Mouse (Mus musculus): ENCODE data around the gene Cmip.

DNA sequence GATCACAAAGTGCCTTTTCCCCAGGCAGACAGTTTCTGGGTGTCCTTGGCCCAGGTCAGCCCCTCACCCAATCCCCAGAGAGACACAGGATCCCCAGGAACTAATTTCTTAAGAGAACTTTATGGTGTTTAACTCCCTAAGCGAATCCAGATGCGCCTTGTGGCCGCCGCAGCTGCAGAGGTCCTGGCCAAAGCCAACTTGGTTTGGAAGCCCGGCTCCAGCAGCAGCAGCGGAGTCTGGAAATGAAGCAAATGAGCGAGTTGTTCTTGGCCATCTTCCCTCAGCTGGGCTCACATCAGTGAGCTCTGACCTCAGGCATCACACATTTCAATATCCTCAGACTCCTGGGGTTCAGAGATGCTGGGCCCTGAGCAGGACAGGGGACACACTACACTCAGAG lies 33.6 kb downstream of the Cmip start:
- TF ChIP-seq CTCF (IDR thresholded peaks at IDR 0.05; ENCODE audit: low read depth) = no peak
- no peak for TF ChIP-seq EP300 (IDR thresholded peaks at IDR 0.05; ENCODE audit: low read depth)

Data from liver, postnatal 0 days (tissue).